Mouse (Mus musculus) E14TG2a.4 (cell line): Measurements from ENCODE around the gene Als2cl.

Experiments used
- CTCF ChIP-seq: conservative IDR thresholded peaks from 2 replicates; pipeline ENCODE4 v1.5.1; 2014; ENCODE audit warnings: low read length
- NANOG ChIP-seq: IDR thresholded peaks from 2 replicates; pipeline ENCODE4 v1.6.1; 2014; ENCODE audit warnings: borderline replicate concordance, low read length, mixed read lengths
- POU5F1 ChIP-seq: IDR thresholded peaks from 2 replicates; pipeline ENCODE4 v1.6.1; 2014; ENCODE audit warnings: low read length, borderline replicate concordance

GRCm38 (mm10) chr9:110907838-110908630 lies 28.4 kb downstream of the Als2cl start:
- no peak for TF ChIP-seq CTCF
- no peak for TF ChIP-seq POU5F1
- no peak for TF ChIP-seq NANOG
